Mouse (Mus musculus): Measurements from ENCODE around the gene Zbtb49.

The Zbtb49 gene

DNA sequence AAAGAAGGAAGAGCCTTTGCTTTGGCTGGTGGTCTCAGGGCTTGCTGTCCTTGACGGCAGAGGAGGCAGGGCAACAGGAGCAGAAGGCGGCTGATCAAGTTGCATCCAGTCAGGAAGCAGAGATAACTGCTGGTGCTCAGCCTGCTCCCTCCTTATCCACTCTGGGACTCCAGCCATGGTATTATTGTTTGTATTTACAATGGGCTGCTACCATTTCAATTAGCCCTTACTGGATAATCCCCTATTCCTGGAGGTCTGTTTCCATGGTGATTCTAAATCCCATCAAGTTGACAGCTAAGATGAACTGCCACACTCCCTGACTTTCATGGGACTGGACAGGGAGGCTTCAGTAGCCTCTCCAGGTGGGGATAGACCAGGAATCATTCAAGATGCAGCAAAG, 25.3 kb downstream of the Zbtb49 start:
- no peak for DNase-seq

DNA sequence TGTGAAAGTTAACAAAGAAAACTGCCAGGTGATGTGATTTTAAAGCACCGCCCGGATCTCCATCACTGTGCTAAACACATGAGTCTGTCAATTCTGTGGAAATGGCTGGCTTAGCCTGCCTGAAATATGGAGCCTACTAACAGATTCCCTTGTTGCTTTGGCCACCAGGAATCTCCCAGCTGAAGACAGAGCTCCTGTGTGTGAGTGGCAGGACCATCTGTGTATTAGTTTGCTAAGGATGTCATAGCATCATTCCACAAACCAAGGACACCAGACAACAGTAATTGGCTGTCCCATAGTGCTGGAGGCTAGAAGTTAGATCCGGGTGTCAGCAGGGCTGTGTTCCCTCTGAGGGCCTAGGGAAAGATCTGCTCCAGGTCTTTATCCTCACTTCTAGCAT, 29.4 kb downstream of the Zbtb49 start:
- DNase-seq: no peak

DNA sequence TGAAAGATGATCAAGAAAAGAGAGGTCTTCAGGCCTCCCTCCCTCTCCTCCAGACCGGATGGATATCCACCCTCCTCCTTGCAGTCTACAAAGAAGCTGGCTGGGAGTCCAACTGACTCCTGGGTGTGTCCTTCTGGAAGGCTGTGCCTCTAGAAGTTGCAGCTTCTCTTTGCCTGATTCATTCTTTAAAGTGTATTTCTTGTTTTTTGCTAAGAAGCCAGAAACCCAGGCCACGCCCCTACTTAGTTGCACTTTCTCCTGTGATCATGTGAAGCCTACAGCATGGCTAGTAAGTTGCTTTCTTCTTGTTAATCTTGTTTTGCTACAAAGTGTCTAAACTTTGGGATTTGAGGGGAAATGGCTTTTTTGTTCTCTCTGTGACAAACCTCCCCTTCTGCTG, 33.3 kb downstream of the Zbtb49 start:
- no peak for DNase-seq

DNA sequence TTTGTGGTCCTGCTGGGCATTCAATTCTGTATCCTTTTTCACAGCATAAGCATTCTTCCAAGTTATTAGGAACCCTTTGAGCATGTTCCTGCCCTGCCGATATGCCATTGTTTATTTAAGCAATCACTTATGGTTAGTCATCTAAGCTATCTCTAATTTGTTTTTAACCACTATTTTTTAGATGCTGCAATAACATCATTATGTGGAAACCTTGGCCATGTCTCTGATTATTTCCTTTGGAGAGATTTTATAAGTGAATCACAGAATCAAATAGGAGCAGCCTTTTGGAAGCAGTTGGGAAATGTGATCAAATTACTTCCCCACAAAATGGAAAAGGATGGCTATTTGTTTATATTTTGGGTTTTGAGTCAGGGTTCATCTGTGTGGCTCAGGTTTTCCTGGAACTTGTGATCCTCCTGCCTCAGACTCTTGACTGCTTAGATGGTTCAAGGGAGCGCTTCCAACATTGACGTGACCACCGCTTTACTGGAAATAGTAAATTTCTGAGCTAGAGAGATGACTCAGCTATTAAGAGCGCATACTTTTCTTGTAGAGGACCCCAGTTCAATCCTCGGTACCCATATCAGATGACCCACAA, 35.5 kb downstream of the Zbtb49 start:
- no peak for DNase-seq

DNA sequence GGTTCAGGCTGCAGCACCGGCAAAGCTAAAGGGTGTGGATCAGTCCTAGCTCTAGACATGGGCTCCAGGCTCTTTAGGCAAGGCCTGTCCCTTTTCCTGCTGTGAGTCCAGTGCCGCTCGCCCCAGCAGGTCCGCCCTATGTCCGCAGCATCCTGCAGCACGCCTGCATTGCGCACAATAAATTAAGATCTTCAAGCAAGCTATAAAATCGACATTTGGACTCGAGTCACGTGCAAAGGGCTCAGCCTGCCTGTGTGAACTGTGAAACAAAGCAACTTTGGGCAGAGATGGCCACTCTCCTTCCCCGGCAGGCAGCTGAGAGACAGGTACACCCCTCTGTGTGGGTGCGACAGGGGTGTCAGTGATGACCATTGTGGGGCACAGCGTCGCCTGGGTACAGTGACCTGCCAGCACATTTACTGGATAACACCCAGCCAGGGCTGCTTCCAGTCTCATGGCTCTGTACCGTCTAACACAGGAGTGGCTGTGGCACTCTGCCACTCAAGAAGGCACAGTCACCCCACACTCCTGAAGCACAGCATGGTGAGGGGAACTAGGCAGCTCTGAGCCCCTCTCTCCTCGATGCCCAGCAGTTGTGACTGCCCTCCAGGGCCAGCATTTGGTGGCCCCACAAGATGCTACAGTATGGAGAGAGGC, 45.9 kb downstream of the Zbtb49 start:
- no peak for DNase-seq

DNA sequence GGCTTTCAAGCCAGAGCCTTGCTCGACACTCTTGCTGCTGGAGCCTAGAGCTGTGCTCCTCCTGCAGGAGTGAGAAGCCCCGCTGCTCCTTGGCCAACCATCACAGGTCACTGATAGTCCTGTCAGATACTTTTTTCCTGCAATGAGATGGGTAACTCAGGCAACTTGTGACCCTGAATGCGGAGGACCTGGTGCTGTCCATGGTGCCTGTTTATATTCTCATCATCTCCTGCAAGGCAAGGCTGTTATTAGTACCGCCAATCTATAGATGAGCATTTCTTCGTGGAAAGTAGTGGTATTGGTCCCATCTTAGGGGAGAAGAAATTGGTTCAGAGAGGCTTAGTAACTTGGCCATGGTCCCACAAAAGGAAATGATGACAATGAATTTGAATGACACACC, 46.5 kb downstream of the Zbtb49 start:
- DNase-seq: no peak

DNA sequence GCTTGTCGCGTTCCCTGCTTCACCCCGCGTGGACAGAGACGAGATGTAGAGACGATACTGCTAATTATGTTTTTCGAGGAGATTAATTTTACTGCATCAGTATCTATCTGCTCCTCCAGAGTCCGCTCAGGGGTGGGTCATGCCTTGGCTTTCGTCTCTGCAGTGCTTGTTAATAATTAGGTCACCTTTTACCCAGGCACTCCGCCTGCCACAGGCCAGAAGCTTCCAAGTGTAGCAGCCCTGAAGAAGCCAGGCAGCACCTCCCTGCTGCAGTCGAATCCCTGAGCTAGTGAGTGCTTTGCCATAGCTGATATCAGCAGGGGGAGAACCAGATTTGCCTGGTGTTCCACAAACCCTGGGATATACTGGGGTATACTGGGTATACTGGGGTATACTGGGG, 51.8 kb downstream of the Zbtb49 start:
- no peak for DNase-seq

DNA sequence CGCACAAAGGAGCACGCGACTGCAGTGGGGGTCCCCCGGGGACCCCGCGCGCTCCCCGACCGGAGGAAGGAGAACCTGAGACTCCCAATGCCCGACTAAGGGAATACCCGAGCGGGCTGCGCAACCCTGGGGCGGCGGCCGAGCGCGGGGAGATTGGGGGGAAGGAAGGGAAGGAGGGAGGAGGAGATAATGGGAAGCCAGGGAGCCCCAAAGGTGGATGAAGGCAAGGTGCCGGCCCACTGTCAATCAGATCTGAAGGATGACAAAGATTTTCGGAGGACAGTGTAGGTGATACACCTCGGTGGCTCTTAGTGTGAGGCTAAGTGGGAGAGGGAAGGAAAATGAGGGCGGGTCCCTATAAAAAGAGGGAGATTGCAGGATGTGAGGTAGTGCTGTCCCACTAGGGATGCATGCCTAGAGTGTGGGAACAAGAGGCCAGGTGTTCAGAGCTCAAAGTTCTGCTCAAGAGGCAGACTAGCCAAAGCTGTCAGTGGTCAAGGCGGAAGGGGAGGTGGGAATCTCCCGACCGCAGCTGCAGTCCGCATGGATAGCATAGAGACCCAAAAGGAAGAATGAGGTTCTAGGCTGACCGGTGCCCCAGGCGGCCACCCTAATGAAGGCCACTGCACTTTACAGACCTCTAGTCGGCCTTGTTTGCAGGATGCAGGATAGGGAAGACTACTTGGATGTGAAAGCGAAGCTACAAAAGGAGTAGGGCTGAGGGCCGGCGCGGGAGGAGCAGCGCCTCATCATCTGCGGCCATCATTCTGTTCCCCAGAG, 60.4 kb downstream of the Zbtb49 start, which contains the start of gene Nsg1:
TSS of gene Nsg1 (minus strand) at position 274 of the 780 bp plus-strand sequence.
- DNase-seq: peak in 1 of 2 experiments; percentile 46

DNA sequence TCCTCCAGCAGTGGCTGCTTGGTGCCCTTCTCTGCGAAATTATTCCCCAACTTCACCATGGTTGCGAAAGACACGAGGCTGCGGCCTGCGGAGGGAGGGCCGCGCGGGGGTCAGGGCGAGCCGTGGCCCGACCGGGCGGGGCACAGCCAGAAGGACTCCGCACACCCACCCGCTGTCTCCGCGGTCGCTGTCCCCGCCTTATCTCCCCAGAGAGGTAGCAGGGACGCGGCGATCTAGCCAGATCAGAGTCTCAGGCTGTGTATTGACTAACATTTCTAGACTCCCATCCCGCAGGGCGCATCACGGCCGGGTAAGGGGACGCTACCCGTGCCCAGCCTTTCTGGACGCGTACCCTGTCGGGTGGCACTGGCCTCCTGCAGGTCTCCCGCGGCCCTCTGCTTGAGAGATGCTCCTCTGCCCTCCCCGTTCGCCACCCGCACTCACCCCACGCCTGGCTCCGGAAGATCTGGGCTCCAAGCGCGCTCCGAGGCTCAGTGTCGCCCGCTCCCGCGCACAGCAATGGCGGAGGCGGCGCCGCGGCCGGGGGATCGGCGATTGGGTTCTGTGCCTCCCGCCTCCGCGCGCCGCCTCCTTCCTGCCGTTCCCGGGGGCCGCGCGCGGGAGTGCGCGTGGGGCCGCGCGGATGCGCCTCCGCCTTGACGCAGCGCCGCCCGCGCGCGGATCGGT, 61.2 kb downstream of the Zbtb49 start:
- DNase-seq: peak; percentile 91 to 93

DNA sequence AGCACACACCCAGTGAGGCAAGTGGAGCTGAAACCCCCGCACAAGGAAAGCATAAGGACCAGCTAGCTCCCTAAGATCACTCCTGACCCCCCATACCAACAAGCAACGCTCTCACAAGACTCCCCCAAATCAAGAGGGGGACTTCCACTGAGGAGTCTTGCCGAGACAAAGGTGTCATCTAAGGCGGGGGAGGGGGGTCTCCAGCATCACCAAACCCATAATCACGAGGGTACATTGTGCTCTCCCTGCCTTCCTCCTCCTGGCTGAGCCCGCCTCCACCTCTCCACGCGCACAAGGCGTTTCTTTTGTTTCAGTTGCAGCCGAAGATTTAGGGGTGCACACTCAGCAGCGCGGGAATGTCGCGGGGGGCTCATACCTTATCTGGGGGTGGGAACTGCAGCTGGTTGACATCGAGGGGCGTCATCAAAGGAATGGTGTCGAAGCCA, 61.7 kb downstream of the Zbtb49 start:
- peak; percentile 58 to 64 for DNase-seq

DNA sequence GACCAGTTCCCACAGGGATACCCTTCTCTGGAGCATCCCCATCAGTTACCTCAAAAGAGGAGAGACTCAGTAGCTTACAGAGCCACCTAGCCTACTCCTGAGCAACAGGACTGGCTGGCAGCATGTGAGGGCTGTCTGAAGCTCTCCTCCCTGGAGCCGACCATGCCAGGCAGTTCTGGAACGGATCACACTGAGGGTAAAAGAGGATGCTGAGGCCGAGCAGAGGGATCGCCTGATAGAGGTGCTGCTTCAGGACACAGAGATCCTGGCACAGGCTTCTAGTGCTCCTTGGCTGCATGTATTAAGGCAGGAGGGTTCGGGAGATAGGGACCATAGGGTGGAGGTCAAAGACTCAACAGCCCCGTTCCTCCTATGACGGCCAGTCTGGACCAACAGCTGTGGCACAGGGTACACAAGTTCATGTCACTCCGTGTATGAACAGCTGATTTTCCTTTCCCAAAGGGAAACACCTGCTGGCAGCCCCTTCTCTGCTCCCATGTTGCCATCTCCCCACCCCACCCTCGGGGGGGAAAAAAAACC, 62.7 kb downstream of the Zbtb49 start:
- peak; percentile 48 to 65 for DNase-seq

DNA sequence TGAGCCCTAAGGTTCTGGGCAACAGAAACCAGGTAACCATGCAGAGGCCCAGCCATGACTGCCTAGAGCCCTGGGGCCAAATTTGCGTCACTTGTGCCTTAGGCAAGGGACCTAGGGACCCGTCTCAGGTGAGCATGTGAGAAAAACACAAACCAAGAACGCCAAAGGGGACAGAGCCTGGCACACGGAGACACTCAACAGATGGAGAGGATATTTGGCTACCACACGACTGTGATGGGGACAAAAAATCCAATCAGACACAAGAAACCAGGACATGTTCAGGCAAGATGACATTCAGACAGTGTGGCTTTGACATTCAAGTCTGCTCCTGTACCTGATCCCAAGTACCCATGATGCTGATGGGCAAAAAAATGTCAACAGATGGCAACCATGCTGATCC, 66.6 kb downstream of the Zbtb49 start:
- peak; percentile 53 to 70 for DNase-seq

DNA sequence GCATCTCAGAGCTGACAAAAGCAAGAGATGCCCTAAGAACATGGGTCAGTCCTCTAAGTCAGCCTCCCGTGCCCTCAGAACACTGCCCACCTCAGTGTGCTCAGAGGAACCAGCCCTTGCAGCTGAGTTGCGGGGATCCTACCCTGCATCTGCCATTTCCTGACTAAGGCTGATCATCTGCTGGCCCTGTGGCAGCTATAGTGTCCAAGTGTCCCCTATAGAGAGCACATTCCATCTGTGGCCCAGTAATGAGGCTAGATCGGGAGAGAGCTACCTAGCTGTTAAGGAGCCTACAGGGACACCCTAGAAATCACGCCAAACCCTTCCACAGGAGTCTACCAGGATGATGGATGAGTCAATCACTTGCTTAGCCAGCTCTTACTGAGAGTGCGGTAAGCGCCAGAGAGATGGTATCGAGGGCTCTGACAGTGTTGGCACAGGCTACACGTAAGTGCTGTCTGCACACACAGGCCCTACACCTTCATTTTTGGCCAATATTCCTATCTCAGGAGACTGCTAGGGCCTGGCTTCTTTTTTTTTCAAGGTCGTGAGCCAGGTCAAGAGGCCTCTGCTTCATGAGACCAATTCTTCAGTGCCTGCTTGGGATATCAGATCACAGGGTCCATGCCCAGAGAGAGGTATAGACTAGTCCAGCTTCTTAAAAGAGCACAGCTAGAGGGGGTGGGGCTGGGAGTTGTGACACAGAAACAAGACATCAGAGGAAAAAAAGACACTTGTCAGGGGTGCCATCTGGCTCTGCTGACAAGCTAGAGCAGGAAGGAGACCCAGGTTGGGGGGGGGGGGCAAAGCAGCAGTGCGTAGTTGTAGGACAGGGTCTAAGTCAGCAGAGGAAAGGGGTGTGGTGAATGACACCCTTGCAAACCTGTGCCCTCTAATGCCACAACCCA, 67.8 kb downstream of the Zbtb49 start:
- peak; percentile 45 to 71 for DNase-seq

DNA sequence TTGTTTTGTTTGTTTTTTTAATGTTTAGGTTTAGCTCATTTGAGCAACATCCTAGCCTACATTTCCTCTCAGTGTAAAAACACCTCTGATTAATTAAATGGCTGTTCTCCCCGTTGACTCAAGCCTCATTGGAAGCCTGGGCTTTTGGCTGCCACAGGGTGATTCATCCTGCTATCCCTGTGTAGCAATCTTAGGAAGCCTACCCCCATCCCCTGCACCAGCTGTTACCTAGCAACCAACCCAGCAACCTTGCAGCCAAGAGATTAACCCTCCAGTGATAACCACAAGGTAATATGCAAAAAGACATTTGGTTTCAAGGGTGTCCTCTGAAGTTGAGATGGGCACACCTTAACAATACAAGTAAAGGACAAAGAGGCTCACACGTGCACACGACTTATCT, 69.0 kb downstream of the Zbtb49 start:
- peak; percentile 49 to 52 for DNase-seq

DNA sequence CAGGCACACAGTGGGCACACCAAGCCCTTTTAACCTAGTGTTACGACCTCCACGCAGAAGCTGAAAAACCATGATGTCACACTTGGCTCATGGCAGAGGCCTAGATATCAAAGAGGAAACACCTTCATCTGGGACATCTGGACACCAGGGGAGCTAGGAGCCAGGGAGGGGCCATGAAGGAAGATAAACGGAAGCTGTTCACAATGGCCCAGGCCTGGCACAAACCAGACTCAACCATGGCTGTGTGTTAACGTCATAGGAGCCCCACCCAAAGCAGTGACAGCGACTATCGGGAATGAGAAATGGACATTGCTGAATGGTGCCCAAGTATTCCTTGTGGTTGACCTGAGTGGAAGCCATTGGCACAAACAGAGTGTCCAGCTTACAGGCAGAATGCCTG, 73.7 kb downstream of the Zbtb49 start:
- DNase-seq: no peak

DNA sequence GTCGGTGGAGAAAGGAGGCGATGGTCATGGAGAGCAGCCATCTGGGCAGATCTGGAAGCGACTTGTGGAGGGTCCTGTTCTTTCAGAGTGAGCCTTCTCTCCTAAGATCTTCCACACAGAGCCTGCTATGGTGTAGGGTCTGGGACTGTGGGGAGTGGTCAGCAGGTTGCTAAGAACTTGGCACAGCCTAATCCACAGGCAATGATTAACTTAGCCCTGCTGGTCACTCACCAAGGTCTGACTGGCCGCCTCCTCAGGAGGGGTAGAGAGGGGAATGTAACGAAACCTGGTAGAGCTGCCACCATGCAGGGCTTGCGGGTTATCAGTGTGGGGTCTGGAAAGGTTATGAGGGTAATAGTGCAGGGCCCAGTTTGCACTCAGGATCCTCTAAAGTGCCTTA, 79.4 kb downstream of the Zbtb49 start:
- DNase-seq: no peak
